Mouse (Mus musculus) limb, embryonic 12.5 days (tissue): Measurements from ENCODE around the gene Syngr2. TPM values are rescaled to one million over a fixed set of nuclear protein-coding genes. Genes with fewer than 3 reads are reported as not detected.

Source experiments
- ATAC-seq: fragments of 200-750 bp; cut with Nextera tagmentation; 2 replicates; pipeline ENCODE4 v1.8.0; 2017; ENCODE audit warnings: low read depth, moderate TSS enrichment; ENCODE audit not compliant: insufficient number of reproducible peaks, insufficient read depth, low FRiP score, low TSS enrichment
- H3K27ac ChIP-seq: fragments of 300-500 bp; sonication (generic); 2 replicates; pipeline ENCODE4 v1.5.1; 2016; ENCODE audit warnings: mild to moderate bottlenecking, moderate library complexity
- H3K27me3 ChIP-seq: fragments of 300-500 bp; sonication (generic); 2 replicates; pipeline ENCODE4 v1.6.1; 2016; ENCODE audit warnings: mild to moderate bottlenecking, moderate library complexity
- H3K36me3 ChIP-seq: fragments of 300-500 bp; sonication (generic); 2 replicates; pipeline ENCODE4 v1.6.1; 2016; ENCODE audit warnings: mild to moderate bottlenecking, moderate library complexity
- H3K4me1 ChIP-seq: fragments of 300-500 bp; sonication (generic); replicated peaks from 2 replicates; pipeline ENCODE4 v1.6.1; 2016
- H3K4me2 ChIP-seq: fragments of 300-500 bp; sonication (generic); 2 replicates; pipeline ENCODE4 v1.6.1; 2016; ENCODE audit warnings: mild to moderate bottlenecking, moderate library complexity
- H3K4me3 ChIP-seq: fragments of 300-500 bp; sonication (generic); replicated peaks from 2 replicates; pipeline ENCODE4 v1.5.1; 2016; ENCODE audit warnings: mild to moderate bottlenecking
- H3K9ac ChIP-seq: fragments of 300-500 bp; sonication (generic); replicated peaks from 2 replicates; pipeline ENCODE4 v1.6.1; 2016; ENCODE audit warnings: mild to moderate bottlenecking, moderate library complexity
- H3K9me3 ChIP-seq: fragments of 300-500 bp; sonication (generic); 2 replicates; pipeline ENCODE4 v1.6.1; 2016; ENCODE audit warnings: mild to moderate bottlenecking, moderate library complexity
- WGBS: fragments of 180-500 bp; shearing (Covaris S2); methylation state at CpG from one replicate; pipeline ENCODE4 v1.1.7; 2016; 5-methylcytosine and 5-hydroxymethylcytosine counted together
- polyA plus RNA-seq: library from polyadenylated mRNA; unstranded; fragments of >200 nt; fragmentation: Nextera tagmentation; extraction: Ambion mirVana; gene quantifications from 2 replicates; pipeline ENCODE4 v1.2.1, GENCODE M21; 2016

Syngr2 gene
- polyA plus RNA-seq, 1 experiment from 2014 or later: 27.6 TPM

- Histone ChIP-seq H3K36me3 (no peaks in the 10 kb centered on the region), H3K9me3 (no peaks in the 10 kb centered on the region), H3K4me3 (no peak overlapping the region), H3K27me3 (no peaks in the 10 kb centered on the region), H3K4me2 (peak overlapping the region; percentile 36), H3K4me1 (peaks cover 13% of the 10 kb centered on the region), H3K9ac (no peak overlapping the region), H3K27ac (no peak overlapping the region)
- ATAC-seq: no peak
- 25% methylated on average over 13 of the region's 13 CpGs for WGBS
These were observed 26.8 kb downstream of the Syngr2 start for GRCm38 (mm10) chr11:117836306-117836705.

GRCm38 (mm10) chr11:117838572-117838971 lies 29.1 kb downstream of the Syngr2 start:
- no peak overlapping the region for H3K4me3 ChIP-seq
- ATAC-seq: no peak
- no peak overlapping the region for H3K4me2 ChIP-seq
- H3K36me3 ChIP-seq: no peaks in the 10 kb centered on the region
- peaks cover 6% of the 10 kb centered on the region; the same call in 1 of the 2 replicates for H3K4me1 ChIP-seq
- no peak overlapping the region for H3K9ac ChIP-seq
- 0 out of 2 replicates have a peak overlapping the region, but pooled peaks have one; percentile 7 for H3K27ac ChIP-seq
- no peaks in the 10 kb centered on the region for H3K27me3 ChIP-seq
- 48% methylated on average over 2 of the region's 2 CpGs for WGBS
- no peaks in the 10 kb centered on the region for H3K9me3 ChIP-seq

- H3K4me1 ChIP-seq: peaks cover 6% of the 10 kb centered on the region; the same call in 1 of the 2 replicates
- H3K36me3 ChIP-seq: no peaks in the 10 kb centered on the region
- H3K9me3 ChIP-seq: no peaks in the 10 kb centered on the region
- ATAC-seq: no peak
- H3K27me3 ChIP-seq: no peaks in the 10 kb centered on the region
- H3K9ac ChIP-seq: no peak overlapping the region
- no peak overlapping the region for H3K4me2 ChIP-seq
- H3K27ac ChIP-seq: 0 out of 2 replicates have a peak overlapping the region, but pooled peaks have one; percentile 7
- WGBS: 91% methylated on average over 1 of the region's 1 CpGs
- no peak overlapping the region for H3K4me3 ChIP-seq
These were observed 29.6 kb downstream of the Syngr2 start for GRCm38 (mm10) chr11:117839021-117839420.

- no peak overlapping the region for H3K9ac ChIP-seq
- no peak overlapping the region for H3K4me2 ChIP-seq
- no peaks in the 10 kb centered on the region for H3K36me3 ChIP-seq
- H3K4me1 ChIP-seq: peaks cover 6% of the 10 kb centered on the region; the same call in 1 of the 2 replicates
- no peaks in the 10 kb centered on the region for H3K27me3 ChIP-seq
- no peak overlapping the region for H3K4me3 ChIP-seq
- no peak overlapping the region for H3K27ac ChIP-seq
- 43% methylated on average over 1 of the region's 1 CpGs for WGBS
- no peaks in the 10 kb centered on the region for H3K9me3 ChIP-seq
- no peak for ATAC-seq
These were observed 31.4 kb downstream of the Syngr2 start for GRCm38 (mm10) chr11:117840910-117841309.

- Histone ChIP-seq H3K4me3 (no peak overlapping the region), H3K4me1 (peaks cover 13% of the 10 kb centered on the region), H3K27me3 (no peaks in the 10 kb centered on the region), H3K4me2 (no peak overlapping the region), H3K36me3 (no peaks in the 10 kb centered on the region), H3K27ac (no peak overlapping the region), H3K9me3 (no peaks in the 10 kb centered on the region), H3K9ac (0 out of 2 replicates have a peak overlapping the region, but pooled peaks have one; percentile 23)
- no peak for ATAC-seq
- WGBS: 86% methylated on average over 2 of the region's 2 CpGs
These were observed 34.0 kb downstream of the Syngr2 start for GRCm38 (mm10) chr11:117843434-117843833.

- no peaks in the 10 kb centered on the region for H3K9me3 ChIP-seq
- H3K9ac ChIP-seq: no peak overlapping the region
- H3K4me2 ChIP-seq: no peak overlapping the region
- H3K36me3 ChIP-seq: no peaks in the 10 kb centered on the region
- H3K27me3 ChIP-seq: no peaks in the 10 kb centered on the region
- H3K4me3 ChIP-seq: no peak overlapping the region
- 53% methylated on average over 2 of the region's 2 CpGs for WGBS
- H3K4me1 ChIP-seq: peaks cover 18% of the 10 kb centered on the region
- H3K27ac ChIP-seq: no peak overlapping the region
- no peak for ATAC-seq
These were observed 35.5 kb downstream of the Syngr2 start for GRCm38 (mm10) chr11:117844997-117845396.

GRCm38 (mm10) chr11:117845651-117846050 lies 36.2 kb downstream of the Syngr2 start:
- ATAC-seq: no peak
- H3K4me2 ChIP-seq: no peak overlapping the region
- H3K9me3 ChIP-seq: no peaks in the 10 kb centered on the region
- no peak overlapping the region for H3K9ac ChIP-seq
- no peaks in the 10 kb centered on the region for H3K36me3 ChIP-seq
- H3K4me3 ChIP-seq: no peak overlapping the region
- WGBS: 83% methylated on average over 2 of the region's 2 CpGs
- H3K4me1 ChIP-seq: peaks cover 24% of the 10 kb centered on the region
- no peak overlapping the region for H3K27ac ChIP-seq
- no peaks in the 10 kb centered on the region for H3K27me3 ChIP-seq

GRCm38 (mm10) chr11:117846640-117847039 lies 37.2 kb downstream of the Syngr2 start:
- Histone ChIP-seq H3K27me3 (no peaks in the 10 kb centered on the region), H3K36me3 (peaks cover 1% of the 10 kb centered on the region; the same call in 1 of the 2 replicates), H3K27ac (no peak overlapping the region), H3K9ac (no peak overlapping the region), H3K4me2 (no peak overlapping the region), H3K4me3 (no peak overlapping the region), H3K9me3 (no peaks in the 10 kb centered on the region), H3K4me1 (peaks cover 24% of the 10 kb centered on the region)
- ATAC-seq: no peak
- WGBS: 56% methylated on average over 5 of the region's 5 CpGs

GRCm38 (mm10) chr11:117847593-117848215 lies 38.2 kb downstream of the Syngr2 start:
- no peak for ATAC-seq
- peaks cover 24% of the 10 kb centered on the region for H3K4me1 ChIP-seq
- H3K9me3 ChIP-seq: no peaks in the 10 kb centered on the region
- H3K4me2 ChIP-seq: peak overlapping the region; percentile 86
- H3K27ac ChIP-seq: peak overlapping the region; percentile 94
- WGBS: 76% methylated on average over 7 of the region's 7 CpGs
- H3K27me3 ChIP-seq: no peaks in the 10 kb centered on the region
- H3K36me3 ChIP-seq: peaks cover 12% of the 10 kb centered on the region
- H3K9ac ChIP-seq: peak overlapping the region; percentile 77
- H3K4me3 ChIP-seq: peak overlapping the region; percentile 71

GRCm38 (mm10) chr11:117848271-117848984 lies 39.0 kb downstream of the Syngr2 start:
- WGBS: 7% methylated on average over 19 of the region's 19 CpGs
- Histone ChIP-seq H3K9ac (peak overlapping the region; percentile 77), H3K27me3 (no peaks in the 10 kb centered on the region), H3K4me2 (peak overlapping the region; percentile 86), H3K4me3 (peak overlapping the region; percentile 71), H3K4me1 (peaks cover 24% of the 10 kb centered on the region), H3K9me3 (no peaks in the 10 kb centered on the region), H3K36me3 (peaks cover 19% of the 10 kb centered on the region), H3K27ac (peak overlapping the region; percentile 94)
- ATAC-seq: peak; percentile 67

- Histone ChIP-seq H3K4me3 (peak within 1 kb of the TSS; percentile 71), H3K9ac (peak within 1 kb of the TSS; percentile 80), H3K27me3 (no peaks in the 10 kb centered on the region), H3K4me1 (peaks cover 24% of the 10 kb centered on the region), H3K27ac (peak within 1 kb of the TSS; percentile 94), H3K36me3 (peaks cover 26% of the 10 kb centered on the region), H3K4me2 (peak within 1 kb of the TSS; percentile 86), H3K9me3 (no peaks in the 10 kb centered on the region)
- peak; percentile 92 for ATAC-seq
- WGBS: 1% methylated on average over 50 of the region's 51 CpGs
These were observed 39.7 kb downstream of the Syngr2 start, which contains the start of gene Birc5 for GRCm38 (mm10) chr11:117848985-117849671. Gene Birc5, plus strand, starts transcription at chr11:117849251.
